ENCODE assay signal across 8 mouse cellular contexts in genomic region chr4:134734629-134735081, GRCm38 (mm10). TPM values are rescaled to one million over a fixed set of nuclear protein-coding genes. Genes with fewer than 3 reads are reported as not detected.
DNase-seq lines count a peak whose midpoint lies in the region; ATAC-seq and TF ChIP-seq lines count a peak whose summit lies in the region.

No protein-coding gene starts in this region.

- H3K9me3 ChIP-seq in embryonic facial prominence, embryonic 12.5 days, result no peaks in the 10 kb centered on the region
- no peaks in the 10 kb centered on the region for H3K9me3 ChIP-seq in intestine, embryonic 16.5 days (ENCODE audit: control insufficient read depth, low read length)
- H3K9me3 ChIP-seq in forebrain, embryonic 15.5 days, result no peaks in the 10 kb centered on the region

- no peak overlapping the region for H3K9ac ChIP-seq in embryonic facial prominence, embryonic 12.5 days
- H3K9ac ChIP-seq in intestine, embryonic 16.5 days (ENCODE audit: low read depth, low read length), result peak overlapping the region; percentile 1; the same call in 1 of the 2 replicates
- no peak overlapping the region for H3K9ac ChIP-seq in forebrain, embryonic 15.5 days (replicated peaks)

- ATAC-seq in embryonic facial prominence, embryonic 12.5 days (ENCODE audit: insufficient number of reproducible peaks, insufficient read depth, low FRiP score, low TSS enrichment), result no peak
- peak; percentile 78 for ATAC-seq in intestine, embryonic 16.5 days
- no peak for ATAC-seq in forebrain, embryonic 15.5 days (replicated peaks)

- peak overlapping the region; percentile 3; the same call in 1 of the 2 replicates for H3K27ac ChIP-seq in thymus, adult 2 months (ENCODE audit: control insufficient read depth, insufficient read depth, low read length)
- peak overlapping the region; percentile 77 for H3K27ac ChIP-seq in embryonic facial prominence, embryonic 12.5 days
- peak overlapping the region; percentile 58 for H3K27ac ChIP-seq in intestine, embryonic 16.5 days (ENCODE audit: low read length)
- H3K27ac ChIP-seq in forebrain, embryonic 15.5 days (replicated peaks), result no peak overlapping the region

- peaks cover 22% of the 10 kb centered on the region for H3K4me1 ChIP-seq in thymus, adult 2 months (replicated peaks; ENCODE audit: control insufficient read depth, insufficient read depth, low read length)
- peaks cover 59% of the 10 kb centered on the region for H3K4me1 ChIP-seq in embryonic facial prominence, embryonic 12.5 days
- H3K4me1 ChIP-seq in intestine, embryonic 16.5 days (ENCODE audit: control insufficient read depth, insufficient read depth, low read length), result peaks cover 34% of the 10 kb centered on the region
- peaks cover 15% of the 10 kb centered on the region for H3K4me1 ChIP-seq in forebrain, embryonic 15.5 days

- 5% methylated on average over 9 of the region's 9 CpGs for WGBS in thymus, adult 2 months
- WGBS in embryonic facial prominence, embryonic 12.5 days, result 50% methylated on average over 9 of the region's 9 CpGs
- WGBS in intestine, embryonic 16.5 days, result 45% methylated on average over 9 of the region's 9 CpGs
- 54% methylated on average over 9 of the region's 9 CpGs for WGBS in forebrain, embryonic 15.5 days

- no peaks in the 10 kb centered on the region for H3K27me3 ChIP-seq in thymus, adult 2 months (ENCODE audit: control insufficient read depth, insufficient read depth, low read length)
- no peaks in the 10 kb centered on the region for H3K27me3 ChIP-seq in embryonic facial prominence, embryonic 12.5 days
- H3K27me3 ChIP-seq in intestine, embryonic 16.5 days (replicated peaks; ENCODE audit: control insufficient read depth, insufficient read depth, low read length), result no peaks in the 10 kb centered on the region
- no peaks in the 10 kb centered on the region for H3K27me3 ChIP-seq in forebrain, embryonic 15.5 days

- no peak overlapping the region for H3K4me2 ChIP-seq in embryonic facial prominence, embryonic 12.5 days (replicated peaks)
- peak overlapping the region; percentile 44 for H3K4me2 ChIP-seq in intestine, embryonic 16.5 days (ENCODE audit: low read depth, low read length)
- H3K4me2 ChIP-seq in forebrain, embryonic 15.5 days (replicated peaks), result no peak overlapping the region

- H3K4me3 ChIP-seq in thymus, adult 2 months (ENCODE audit: control insufficient read depth, insufficient read depth, low read length), result no peak overlapping the region
- no peak overlapping the region for H3K4me3 ChIP-seq in embryonic facial prominence, embryonic 12.5 days
- peak overlapping the region; percentile 11; the same call in 1 of the 2 replicates for H3K4me3 ChIP-seq in intestine, embryonic 16.5 days (ENCODE audit: low read length)
- H3K4me3 ChIP-seq in forebrain, embryonic 15.5 days, result no peak overlapping the region

- DNase-seq in thymus, adult 2 months, result peak; percentile 37
- DNase-seq in thymus, adult 18-20 months, result no peak
- peak; percentile 81 to 83 for DNase-seq in lung, postnatal 4 days
- no peak for DNase-seq in layer of hippocampus, adult 9-11 months
- DNase-seq in left cerebral cortex, adult 9 months (ENCODE audit: low spot score in 2 of 2), result no peak

- no peak for TF ChIP-seq CTCF in thymus, adult 2 months (IDR thresholded peaks at IDR 0.05; ENCODE audit: borderline replicate concordance, control insufficient read depth, extremely low read depth, insufficient read depth, low read length, poor library complexity)

- H3K36me3 ChIP-seq in thymus, adult 2 months (ENCODE audit: control insufficient read depth, insufficient read depth, low read length), result no peaks in the 10 kb centered on the region
- no peaks in the 10 kb centered on the region for H3K36me3 ChIP-seq in embryonic facial prominence, embryonic 12.5 days
- no peaks in the 10 kb centered on the region for H3K36me3 ChIP-seq in intestine, embryonic 16.5 days (ENCODE audit: control insufficient read depth, insufficient read depth, low read length)
- no peaks in the 10 kb centered on the region for H3K36me3 ChIP-seq in forebrain, embryonic 15.5 days

- no peak for TF ChIP-seq POLR2A in thymus, adult 2 months (IDR thresholded peaks at IDR 0.05; ENCODE audit: control insufficient read depth, extremely low read depth, insufficient read depth, low read length, poor library complexity)

RNA-seq across cellular contexts. Expression of gene Man1c1, which starts 30.6 kb away (rescaled TPM):
- 4.4 and 5.5 TPM in 2 replicates for polyA plus RNA-seq in thymus, adult 2 months (2012; rRNA removed)
- 3.9 and 4.5 TPM in 2 replicates for polyA plus RNA-seq in embryonic facial prominence, embryonic 12.5 days (2016; fragmentation: Nextera tagmentation; extraction: Ambion mirVana)
- polyA plus RNA-seq in intestine, embryonic 16.5 days (2015; fragmentation: Nextera tagmentation; extraction: Ambion mirVana), result 1.3 and 1.5 TPM in 2 replicates
- polyA plus RNA-seq in forebrain, embryonic 15.5 days (2015; fragmentation: Nextera tagmentation; extraction: Ambion mirVana), result 2.5 and 2.6 TPM in 2 replicates

RNA-seq across cellular contexts. Expression of gene Ldlrap1, which starts 33.2 kb away (rescaled TPM):
- polyA plus RNA-seq in thymus, adult 2 months (2012; rRNA removed), result 25.3 and 26.0 TPM in 2 replicates
- polyA plus RNA-seq in embryonic facial prominence, embryonic 12.5 days (2016; fragmentation: Nextera tagmentation; extraction: Ambion mirVana), result 21.8 and 23.2 TPM in 2 replicates
- polyA plus RNA-seq in intestine, embryonic 16.5 days (2015; fragmentation: Nextera tagmentation; extraction: Ambion mirVana), result 19.0 and 19.6 TPM in 2 replicates
- 1.9 and 2.8 TPM in 2 replicates for polyA plus RNA-seq in forebrain, embryonic 15.5 days (2015; fragmentation: Nextera tagmentation; extraction: Ambion mirVana)

Comparison
In these comparisons a context has a peak if more than half of its experiments do, and no peak if none do; other contexts are left out.
1. DNase-seq: peak in thymus, adult 2 months (single experiment) and lung, postnatal 4 days (2 of 2); none in thymus, adult 18-20 months (0 of 2), layer of hippocampus, adult 9-11 months (single experiment) and left cerebral cortex, adult 9 months (0 of 2).